Mouse (Mus musculus) spleen, embryonic (tissue): ENCODE data around the gene Xrcc1.
"Not testable (repeated sequence)": the region's sequence is repeated elsewhere in the genome, so short reads cannot be mapped to it uniquely, and the experiment has no call there.

Experiments used
- CTCF ChIA-PET: fragments of 350-600 bp; sonication (Branson Sonifier 250); formaldehyde crosslinking; loops from one replicate; lab custom pipeline; 2022; lab: Charles Lee

Gene Xrcc1

GRCm38 (mm10) chr7:24546068-24546614 lies at the start of gene Xrcc1, which contains the start of gene Pinlyp:
TSS of gene Xrcc1 (plus strand) at chr7:24546289.
TSS of gene Pinlyp (minus strand) at chr7:24546118.
- CTCF ChIA-PET: interaction anchor here (0.6 to 1.0 kb wide), 3 partner anchors 15 to 68 kb away, joined by 3 to 6 read pairs (median 4); no protein-coding TSS in a partner anchor

- CTCF ChIA-PET: no interaction called here
These were observed 46.1 kb upstream of the Xrcc1 start for GRCm38 (mm10) chr7:24499856-24500577.

- CTCF ChIA-PET: no interaction called here
These were observed 45.2 kb upstream of the Xrcc1 start for GRCm38 (mm10) chr7:24500929-24501328.

- CTCF ChIA-PET: no interaction called here
These were observed 44.6 kb upstream of the Xrcc1 start for GRCm38 (mm10) chr7:24501492-24501891.

GRCm38 (mm10) chr7:24504004-24504403 lies 42.1 kb upstream of the Xrcc1 start:
- CTCF ChIA-PET: interaction anchor here (0.6 to 0.7 kb wide), 2 partner anchors 237 to 1323 kb away, joined by 3 to 6 read pairs; no protein-coding TSS in a partner anchor

- CTCF ChIA-PET: no interaction called here
These were observed 41.2 kb upstream of the Xrcc1 start for GRCm38 (mm10) chr7:24504868-24505267.

DNA sequence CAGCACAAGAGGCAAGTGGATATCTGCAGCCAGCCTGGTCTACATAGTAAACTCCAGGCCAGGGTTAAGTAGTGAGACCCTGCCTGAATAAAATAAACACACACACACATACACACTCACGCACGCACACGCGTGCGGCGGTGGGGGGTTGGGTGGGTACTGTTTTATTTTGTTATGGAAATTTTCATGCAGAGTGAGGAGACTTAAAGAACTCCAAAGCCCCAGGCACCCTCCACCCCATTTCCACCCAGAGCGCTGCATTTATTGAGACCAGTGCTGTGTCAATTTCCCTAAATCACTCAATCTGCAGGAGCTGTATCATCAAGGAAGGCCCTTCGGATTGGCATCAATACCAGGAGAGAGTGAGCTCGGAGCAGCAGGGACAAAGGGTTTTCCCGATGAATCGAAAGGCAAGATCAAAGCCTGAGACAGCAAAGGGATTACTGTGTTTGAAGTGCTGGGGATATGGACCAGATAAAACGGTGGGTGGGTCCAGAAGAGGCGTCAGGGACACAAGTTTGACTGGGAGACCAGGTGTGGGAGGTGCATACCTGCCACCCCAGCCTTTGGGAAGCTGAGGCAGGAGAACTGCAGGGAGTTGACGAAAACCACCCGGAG lies 40.5 kb upstream of the Xrcc1 start:
- CTCF ChIA-PET: interaction anchor here (0.9 kb wide), 1 partner anchor 64 kb away, joined by 4 read pairs; no protein-coding TSS in a partner anchor

- CTCF ChIA-PET: interaction anchor here (0.6 to 0.9 kb wide), 2 partner anchors 25 to 64 kb away, joined by 4 read pairs; no protein-coding TSS in a partner anchor
These were observed 40.0 kb upstream of the Xrcc1 start for GRCm38 (mm10) chr7:24506065-24506459.

DNA sequence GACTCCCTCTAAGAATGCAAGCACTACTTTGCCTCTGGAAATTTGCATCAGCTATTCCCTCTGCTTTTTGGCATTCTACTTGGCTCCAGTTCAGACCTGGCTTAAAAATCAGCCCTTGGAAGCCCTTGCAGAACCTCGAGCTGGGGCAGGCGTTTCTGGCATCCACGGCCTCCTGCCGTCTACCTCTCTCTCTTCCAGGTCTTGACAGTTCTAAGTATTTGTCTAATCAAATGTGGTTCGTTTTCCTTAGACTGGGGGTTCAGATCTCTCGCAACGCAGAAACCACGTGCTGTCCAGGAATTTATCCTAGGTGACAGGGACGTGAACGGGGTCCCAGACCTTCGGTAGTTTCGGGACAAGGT lies 39.6 kb upstream of the Xrcc1 start:
- CTCF ChIA-PET: interaction anchor here (0.6 to 0.9 kb wide), 3 partner anchors 26 to 65 kb away, joined by 3 to 4 read pairs (median 4); no protein-coding TSS in a partner anchor

GRCm38 (mm10) chr7:24506838-24507725 lies 39.0 kb upstream of the Xrcc1 start, which contains the start of gene Zfp428:
TSS of gene Zfp428 (plus strand) at chr7:24507006.
- CTCF ChIA-PET: interaction anchor here (0.6 to 1.0 kb wide), 5 partner anchors 12 to 57 kb away, joined by 3 to 15 read pairs (median 4); no protein-coding TSS in a partner anchor

- CTCF ChIA-PET: interaction anchor here (0.7 to 1.0 kb wide), 3 partner anchors 12 to 46 kb away, joined by 3 to 15 read pairs (median 13); no protein-coding TSS in a partner anchor
These were observed 38.4 kb upstream of the Xrcc1 start for GRCm38 (mm10) chr7:24507726-24508114.

DNA sequence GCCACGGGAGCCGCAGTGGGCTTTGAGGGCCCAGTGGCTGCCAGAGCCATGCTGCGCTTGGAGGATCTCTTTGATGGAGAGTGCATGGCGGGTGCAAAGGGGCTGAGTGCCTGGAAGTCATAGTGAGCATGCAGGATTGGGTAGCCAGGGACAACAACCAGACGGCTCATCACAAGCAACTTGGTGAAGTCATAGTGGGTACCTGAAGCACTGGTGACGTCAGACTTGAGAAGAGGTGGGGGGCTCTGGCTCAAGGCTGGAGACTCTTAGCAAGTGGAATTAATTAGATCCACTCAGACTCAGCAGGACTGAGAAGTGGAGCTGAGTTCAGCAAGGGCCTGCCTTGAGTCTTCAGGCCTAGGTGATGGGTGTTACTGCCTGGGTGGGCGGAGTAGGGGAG lies 33.7 kb upstream of the Xrcc1 start, which contains the start of gene AC161166.1:
TSS of gene AC161166.1 (minus strand) at position 101 of the 400 bp plus-strand sequence.
- CTCF ChIA-PET: no interaction called here

DNA sequence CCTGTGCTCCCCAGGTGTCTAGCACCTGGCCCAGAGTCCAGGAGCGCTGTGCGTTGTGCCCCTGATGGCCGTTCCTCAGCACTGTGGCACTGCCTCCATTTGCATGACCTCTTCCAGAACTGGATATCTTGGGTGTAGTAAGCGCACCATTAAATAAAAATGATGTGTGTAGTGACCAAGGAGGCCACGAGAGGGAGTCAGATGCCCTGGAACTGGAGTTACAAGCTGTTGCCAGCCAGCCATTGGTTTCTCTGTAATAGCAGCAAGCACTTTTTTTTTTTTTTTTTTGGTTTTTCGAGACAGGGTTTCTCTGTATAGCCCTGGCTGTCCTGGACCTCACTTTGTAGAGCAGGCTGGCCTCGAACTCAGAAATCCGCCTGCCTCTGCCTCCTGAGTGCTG lies 29.8 kb upstream of the Xrcc1 start:
- CTCF ChIA-PET: not testable (repeated sequence)

GRCm38 (mm10) chr7:24517077-24517476 lies 29.0 kb upstream of the Xrcc1 start:
- CTCF ChIA-PET: no interaction called here

GRCm38 (mm10) chr7:24517654-24518053 lies 28.4 kb upstream of the Xrcc1 start:
- CTCF ChIA-PET: interaction anchor here (0.9 kb wide), 1 partner anchor 15 kb away, joined by 4 read pairs; no protein-coding TSS in a partner anchor

GRCm38 (mm10) chr7:24519130-24519529 lies 27.0 kb upstream of the Xrcc1 start:
- CTCF ChIA-PET: no interaction called here

DNA sequence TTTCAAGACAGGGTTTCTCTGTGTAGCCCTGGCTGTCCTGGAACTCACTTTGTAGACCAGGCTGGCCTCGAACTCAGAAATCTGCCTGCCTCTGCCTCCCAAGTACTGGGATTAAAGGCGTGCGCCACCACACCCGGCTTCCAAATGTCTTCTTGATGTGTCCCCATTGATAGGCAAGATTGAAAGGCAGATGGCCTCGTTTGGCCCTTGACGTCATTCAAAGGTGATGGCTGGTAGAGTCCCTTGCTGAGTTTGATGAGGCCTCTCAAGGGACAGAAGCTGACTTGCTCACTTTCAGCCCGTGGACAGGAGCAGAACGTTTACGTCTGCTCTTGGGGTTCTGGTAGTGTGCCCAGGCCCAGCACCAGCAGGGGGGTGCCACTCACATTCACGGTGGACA lies 26.0 kb upstream of the Xrcc1 start:
- CTCF ChIA-PET: not testable (repeated sequence)

DNA sequence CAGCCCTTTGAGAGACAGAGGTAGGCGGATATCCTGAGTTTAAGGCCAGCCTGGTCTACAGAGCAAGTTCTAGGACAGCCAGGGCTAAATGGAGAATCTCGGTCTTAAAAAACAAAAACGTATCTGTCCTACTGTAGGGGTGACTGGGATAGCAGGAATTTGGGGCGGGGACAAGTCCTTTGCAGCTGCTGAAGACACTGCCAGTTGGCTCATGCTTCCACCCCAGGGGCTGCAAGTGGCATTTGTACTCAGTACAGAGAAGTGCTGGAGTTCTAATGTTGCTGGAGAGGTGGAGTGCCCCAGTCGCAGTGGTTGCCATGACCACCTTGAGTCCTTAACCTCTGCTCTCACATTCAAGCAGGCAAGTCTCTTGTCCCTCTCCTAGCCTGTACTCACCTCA lies 23.3 kb upstream of the Xrcc1 start:
- CTCF ChIA-PET: no interaction called here

DNA sequence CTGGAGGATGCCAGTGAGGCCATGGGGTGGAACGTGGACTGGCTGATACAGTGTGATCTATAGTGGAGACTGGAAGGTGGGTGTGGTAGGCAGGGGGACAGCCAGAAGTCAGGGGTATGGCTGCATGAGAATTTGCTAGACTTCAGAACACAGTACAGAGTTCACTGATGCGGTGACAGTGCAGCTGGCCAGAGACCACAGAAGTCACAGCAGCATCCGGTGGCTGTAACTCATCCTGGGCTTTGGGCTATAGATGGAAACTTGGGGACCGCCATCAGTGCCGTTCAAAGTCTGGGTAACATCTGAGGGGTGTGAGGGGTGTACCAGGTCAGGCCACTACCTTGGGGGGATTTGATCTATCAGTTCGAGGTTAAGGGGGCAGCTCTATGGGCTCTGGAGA lies 22.4 kb upstream of the Xrcc1 start:
- CTCF ChIA-PET: no interaction called here

DNA sequence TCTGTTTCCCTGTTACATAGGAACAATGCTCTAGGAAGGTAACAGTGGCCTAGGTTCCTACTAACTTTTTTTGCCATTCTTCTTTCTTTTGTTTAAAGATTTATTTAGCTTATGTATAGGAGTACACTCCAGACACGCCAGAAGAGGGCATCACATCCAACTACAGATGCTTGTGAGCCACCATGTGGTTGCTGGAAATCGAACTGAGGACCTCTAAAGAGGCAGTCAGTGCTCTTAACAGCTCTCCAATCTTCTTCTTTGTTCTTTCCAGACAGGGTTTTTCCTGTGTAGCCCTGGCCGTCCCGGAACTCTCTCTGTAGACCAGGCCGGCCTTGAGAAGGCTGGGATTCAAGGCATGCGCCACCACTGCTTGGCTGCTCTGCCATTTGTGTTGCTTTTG lies 21.1 kb upstream of the Xrcc1 start:
- CTCF ChIA-PET: interaction anchor here (0.7 kb wide), 1 partner anchor 190 kb away, joined by 3 read pairs; no protein-coding TSS in a partner anchor
